23 mouse cellular contexts compared by ENCODE assay signal in genomic region chr7:57983192-57983591, GRCm38 (mm10).
A peak's percentile ranks its signal among the peaks of the same experiment; 100 is the strongest.
DNase-seq lines count a peak whose midpoint lies in the region; ATAC-seq and TF ChIP-seq lines count a peak whose summit lies in the region.
"Had no signal": no experiment of that assay in that cellular context is flagged by ENCODE, and none has a peak within 500 bp of the region (broad histone marks: within the 10 kb centered on the region; RNA-seq: fewer than 3 reads in every experiment).

No protein-coding gene starts in this region.

- DNase-seq in kidney, adult 9 months: peak; percentile 3
- DNase-seq in kidney, adult 11 months: no peak
- no peak for DNase-seq in kidney, adult 2 months
- peak; percentile 14 for DNase-seq in kidney, postnatal 0 days (ENCODE audit: low spot score)
- DNase-seq in kidney, postnatal 25 days: no peak
- DNase-seq: adrenal gland, adult 2 months; adrenal gland, postnatal 10 days; adrenal gland, postnatal 25 days; cerebellum, adult 11 months; cerebellum, adult 18-20 months; cerebellum, adult 8-10 months; cerebellum, adult 9-11 months; cerebellum, postnatal 14 days; cerebellum, postnatal 36 days; embryo, embryonic 11 days had no signal

- no peak overlapping the region for H3K4me2 ChIP-seq in kidney, embryonic 15.5 days
- H3K4me2 ChIP-seq in kidney, postnatal 0 days (ENCODE audit: low read length): no peak overlapping the region
- H3K4me2 ChIP-seq: embryonic facial prominence, embryonic 12.5 days; embryonic facial prominence, embryonic 15.5 days; forebrain, embryonic 12.5 days had no signal

- no peaks in the 10 kb centered on the region for H3K9me3 ChIP-seq in kidney, embryonic 15.5 days (replicated peaks)
- H3K9me3 ChIP-seq in kidney, postnatal 0 days (replicated peaks; ENCODE audit: low read length): no peaks in the 10 kb centered on the region
- H3K9me3 ChIP-seq: embryonic facial prominence, embryonic 12.5 days; embryonic facial prominence, embryonic 15.5 days; forebrain, embryonic 10.5 days; forebrain, embryonic 12.5 days had no signal

- no peaks in the 10 kb centered on the region for H3K27me3 ChIP-seq in kidney, embryonic 15.5 days
- no peaks in the 10 kb centered on the region for H3K27me3 ChIP-seq in kidney, adult 2 months (replicated peaks; ENCODE audit: control insufficient read depth, insufficient read depth, low read length)
- no peaks in the 10 kb centered on the region for H3K27me3 ChIP-seq in kidney, postnatal 0 days (ENCODE audit: insufficient read depth, low read length)
- H3K27me3 ChIP-seq: embryonic facial prominence, embryonic 12.5 days; embryonic facial prominence, embryonic 15.5 days; forebrain, embryonic 12.5 days had no signal

- no peaks in the 10 kb centered on the region for H3K36me3 ChIP-seq in kidney, embryonic 15.5 days
- H3K36me3 ChIP-seq in kidney, adult 2 months (ENCODE audit: control insufficient read depth, insufficient read depth, low read length): no peaks in the 10 kb centered on the region
- no peaks in the 10 kb centered on the region for H3K36me3 ChIP-seq in kidney, postnatal 0 days (ENCODE audit: insufficient read depth, low read length)
- H3K36me3 ChIP-seq: embryonic facial prominence, embryonic 12.5 days; embryonic facial prominence, embryonic 15.5 days; forebrain, embryonic 10.5 days; forebrain, embryonic 12.5 days had no signal

- H3K4me1 ChIP-seq in kidney, embryonic 15.5 days: no peaks in the 10 kb centered on the region
- no peaks in the 10 kb centered on the region for H3K4me1 ChIP-seq in kidney, adult 2 months (ENCODE audit: control insufficient read depth, insufficient read depth, low read length)
- no peaks in the 10 kb centered on the region for H3K4me1 ChIP-seq in kidney, postnatal 0 days (replicated peaks; ENCODE audit: insufficient read depth, low read length)
- H3K4me1 ChIP-seq: embryonic facial prominence, embryonic 12.5 days; embryonic facial prominence, embryonic 15.5 days; forebrain, embryonic 10.5 days; forebrain, embryonic 12.5 days had no signal

- ATAC-seq in kidney, embryonic 15.5 days (replicated peaks; ENCODE audit: low FRiP score): peak; percentile 67; the same call in 1 of the 2 replicates
- no peak for ATAC-seq in kidney, postnatal 0 days (replicated peaks; ENCODE audit: low FRiP score, low read depth)
- ATAC-seq: forebrain, embryonic 14.5 days; forebrain, embryonic 16.5 days had no signal

- no peak for TF ChIP-seq CTCF in kidney, adult 2 months (conservative IDR thresholded peaks at IDR 0.05; ENCODE audit: insufficient read depth, insufficient read length, low read depth, low read length)
- no peak for TF ChIP-seq CTCF in kidney, postnatal 0 days (IDR thresholded peaks at IDR 0.05; ENCODE audit: low read depth)

- H3K9ac ChIP-seq in kidney, embryonic 15.5 days: no peak overlapping the region
- H3K9ac ChIP-seq in kidney, postnatal 0 days (ENCODE audit: low read depth, low read length): no peak overlapping the region
- H3K9ac ChIP-seq: embryonic facial prominence, embryonic 12.5 days; embryonic facial prominence, embryonic 15.5 days; forebrain, embryonic 12.5 days had no signal

- H3K27ac ChIP-seq in kidney, embryonic 15.5 days: no peak overlapping the region
- no peak overlapping the region for H3K27ac ChIP-seq in kidney, adult 2 months (ENCODE audit: insufficient read depth, low read depth, low read length)
- H3K27ac ChIP-seq in kidney, postnatal 0 days: no peak overlapping the region
- H3K27ac ChIP-seq: embryonic facial prominence, embryonic 12.5 days; embryonic facial prominence, embryonic 15.5 days; forebrain, embryonic 10.5 days; forebrain, embryonic 12.5 days had no signal

- no peak overlapping the region for H3K4me3 ChIP-seq in kidney, embryonic 15.5 days (replicated peaks)
- H3K4me3 ChIP-seq in kidney, adult 2 months (ENCODE audit: insufficient read depth, low read depth, low read length): no peak overlapping the region
- H3K4me3 ChIP-seq in kidney, postnatal 0 days (replicated peaks; ENCODE audit: low read depth, low read length): no peak overlapping the region
- H3K4me3 ChIP-seq: embryonic facial prominence, embryonic 12.5 days; embryonic facial prominence, embryonic 15.5 days; erythroblast, embryonic 14.5 days; forebrain, embryonic 10.5 days; forebrain, embryonic 12.5 days had no signal

- no peak for TF ChIP-seq POLR2A in kidney, adult 2 months (IDR thresholded peaks at IDR 0.05; ENCODE audit: low read depth, low read length)

Comparison
In these comparisons a context has a peak if more than half of its experiments do, and no peak if none do; other contexts are left out.
1. DNase-seq: peak in kidney, adult 9 months (single experiment) and kidney, postnatal 0 days (single experiment); none in kidney, adult 11 months (single experiment), kidney, adult 2 months (single experiment) and kidney, postnatal 25 days (0 of 2).